Mouse (Mus musculus): Measurements from ENCODE around the gene Mical1. TPM values are rescaled to one million over a fixed set of nuclear protein-coding genes. Genes with fewer than 3 reads are reported as not detected.

Mical1 gene
- polyA plus RNA-seq, 1 experiment: 4.8 TPM

DNA sequence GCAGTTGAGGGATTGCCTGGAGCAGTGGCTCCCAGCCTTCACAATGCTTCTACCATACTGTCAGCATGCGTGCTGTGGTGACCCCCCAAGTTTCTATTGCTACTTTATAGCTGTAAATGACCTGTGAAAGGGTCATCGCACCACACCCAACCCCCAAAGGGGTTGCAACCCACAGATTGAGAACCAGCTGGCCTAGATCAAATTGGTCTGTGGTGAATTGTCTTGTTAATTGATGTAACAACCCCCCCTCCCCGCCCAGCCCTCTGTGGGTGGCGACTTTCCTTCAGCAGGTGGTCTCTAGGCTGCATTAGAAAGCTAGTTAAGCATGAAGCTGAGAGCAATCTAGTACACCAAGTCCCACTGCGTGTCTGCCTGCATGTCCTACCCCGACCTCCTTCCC lies 8.8 kb upstream of the Mical1 start:
- Histone ChIP-seq H3K4me3 (ENCODE audit: insufficient read depth, low read depth, low read length) (no peak overlapping the region), H3K4me1 (ENCODE audit: control insufficient read depth, insufficient read depth, insufficient read length, low read length) (no peaks in the 10 kb centered on the region), H3K27ac (replicated peaks; ENCODE audit: low read depth, low read length) (no peak overlapping the region)

DNA sequence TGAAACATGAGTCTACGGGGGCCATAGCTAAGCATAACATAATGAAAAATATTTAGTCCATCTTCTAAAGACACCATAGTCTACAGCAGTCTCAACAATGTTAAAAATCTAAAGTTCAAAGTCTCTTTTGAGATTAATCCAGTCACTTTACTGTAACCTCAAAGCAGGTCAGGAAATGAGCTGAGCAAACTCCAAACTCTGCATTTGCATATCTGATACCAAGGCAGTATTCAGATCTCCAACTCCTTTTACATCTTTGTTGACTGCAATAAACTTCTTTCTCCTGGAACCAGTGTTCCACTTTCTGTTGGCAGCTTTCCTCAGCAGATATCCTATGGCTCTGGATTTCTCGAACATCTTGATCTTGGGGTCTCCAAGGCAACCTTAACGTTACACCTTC lies 5.4 kb upstream of the Mical1 start:
- Histone ChIP-seq H3K4me1 (ENCODE audit: control insufficient read depth, insufficient read depth, insufficient read length, low read length) (peaks cover under 1% of the 10 kb centered on the region; the same call in 1 of the 2 replicates), H3K4me3 (ENCODE audit: insufficient read depth, low read depth, low read length) (no peak overlapping the region), H3K27ac (replicated peaks; ENCODE audit: low read depth, low read length) (no peak overlapping the region)

DNA sequence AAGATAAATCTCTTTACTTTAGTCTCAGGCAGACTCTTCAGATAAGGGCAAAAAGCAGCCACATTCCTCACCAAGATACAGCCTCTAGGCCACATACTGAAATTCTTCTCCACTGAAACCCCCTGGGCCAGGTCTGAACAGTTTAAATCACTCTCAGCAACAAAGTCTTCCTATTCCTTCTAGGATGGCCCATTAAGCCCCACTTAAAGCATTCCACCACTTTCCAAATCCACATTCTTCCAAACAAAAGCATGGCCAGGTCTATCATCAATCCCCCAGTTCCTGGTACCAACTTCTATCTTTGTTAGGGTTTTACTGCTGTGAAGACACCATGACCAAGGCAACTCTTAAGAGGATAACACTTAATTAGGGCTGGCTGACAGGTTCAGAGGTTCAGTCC lies 3.6 kb upstream of the Mical1 start:
- H3K27ac ChIP-seq (replicated peaks; ENCODE audit: low read depth, low read length): no peak overlapping the region
- H3K4me1 ChIP-seq (ENCODE audit: control insufficient read depth, insufficient read depth, insufficient read length, low read length): peaks cover 5% of the 10 kb centered on the region
- H3K4me3 ChIP-seq (ENCODE audit: insufficient read depth, low read depth, low read length): no peak overlapping the region

DNA sequence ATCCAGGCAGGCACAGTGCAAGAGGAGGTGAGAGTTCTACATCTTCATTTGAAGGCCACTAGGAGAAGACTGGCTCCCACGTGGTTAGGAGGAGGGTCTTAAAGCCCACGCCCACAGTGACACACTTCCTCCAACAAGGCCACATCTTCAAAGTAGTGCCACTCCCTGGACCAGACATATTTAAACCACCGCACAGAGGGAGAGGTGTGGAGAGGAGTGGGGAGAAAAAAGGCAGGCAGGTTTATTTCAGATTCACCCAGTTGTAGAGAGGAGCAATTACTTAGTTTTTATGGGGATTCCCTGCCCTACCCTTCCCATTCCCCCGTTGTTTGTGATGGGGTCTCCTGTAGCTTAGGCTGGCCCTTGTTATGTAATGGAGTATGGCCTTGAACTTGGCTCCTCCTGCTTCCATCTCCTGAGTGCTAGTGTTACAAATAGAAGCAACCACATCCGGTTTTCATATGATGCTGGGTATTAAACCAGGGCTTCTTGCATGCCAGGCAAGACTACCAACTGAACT lies 3.1 kb upstream of the Mical1 start:
- Histone ChIP-seq H3K4me1 (ENCODE audit: control insufficient read depth, insufficient read depth, insufficient read length, low read length) (peaks cover 5% of the 10 kb centered on the region), H3K4me3 (ENCODE audit: insufficient read depth, low read depth, low read length) (no peak overlapping the region), H3K27ac (replicated peaks; ENCODE audit: low read depth, low read length) (no peak overlapping the region)

DNA sequence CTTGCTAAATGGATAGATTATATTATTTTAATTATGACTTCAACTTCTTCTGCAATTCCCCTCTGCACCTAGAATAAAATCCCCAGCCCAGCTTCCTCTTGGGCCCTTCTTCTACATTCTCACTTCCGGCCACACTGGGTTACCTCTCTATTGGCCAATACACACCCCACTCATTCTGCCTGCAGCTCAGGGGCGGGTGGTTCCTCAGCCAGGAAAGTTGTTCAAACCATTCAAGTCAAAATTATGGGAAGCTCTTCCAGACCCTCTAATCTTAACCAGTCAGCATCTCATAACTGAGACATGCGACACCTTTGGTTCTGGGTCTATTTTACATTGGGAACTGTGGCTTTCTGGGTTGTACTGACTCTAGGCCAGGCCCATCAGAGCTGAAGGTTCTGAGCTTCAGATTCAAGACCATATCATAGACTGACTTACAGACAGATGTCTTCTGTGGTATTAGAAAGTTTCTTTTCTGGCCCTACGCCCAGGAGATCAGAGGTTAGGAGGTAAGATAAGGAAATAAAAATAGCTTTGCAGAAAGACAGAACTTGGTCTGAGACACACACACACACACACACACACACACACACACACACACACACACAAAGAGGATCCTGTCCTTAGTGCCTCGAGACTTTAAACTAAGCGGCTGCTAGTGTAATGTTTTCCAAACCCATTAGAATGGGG lies 2.2 kb upstream of the Mical1 start:
- peaks cover 5% of the 10 kb centered on the region for H3K4me1 ChIP-seq (ENCODE audit: control insufficient read depth, insufficient read depth, insufficient read length, low read length)
- H3K27ac ChIP-seq (replicated peaks; ENCODE audit: low read depth, low read length): no peak overlapping the region
- H3K4me3 ChIP-seq (ENCODE audit: insufficient read depth, low read depth, low read length): no peak overlapping the region

DNA sequence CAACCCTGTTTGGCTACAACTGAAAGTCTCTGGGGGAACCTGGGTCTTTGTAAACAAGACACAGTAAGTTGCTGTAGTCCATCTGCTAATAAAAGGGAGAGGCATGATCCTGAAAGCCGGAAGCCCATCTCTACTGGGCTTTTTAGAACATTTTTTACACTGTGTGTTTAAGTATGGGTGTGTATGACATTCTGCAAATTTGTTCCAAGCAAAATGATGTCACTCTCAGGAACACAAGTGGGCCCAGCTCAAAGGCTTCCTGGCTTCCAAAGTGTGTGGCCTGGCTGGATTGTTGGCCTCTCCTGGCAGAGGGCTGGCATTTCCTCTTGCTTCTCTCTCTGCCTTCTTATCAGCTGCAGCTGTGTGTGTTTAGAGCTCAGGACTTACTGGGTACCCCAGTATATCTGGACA lies 1.1 kb upstream of the Mical1 start:
- Histone ChIP-seq H3K4me3 (ENCODE audit: insufficient read depth, low read depth, low read length) (no peak overlapping the region), H3K27ac (replicated peaks; ENCODE audit: low read depth, low read length) (peak overlapping the region; percentile 45; the same call in 1 of the 2 replicates), H3K4me1 (ENCODE audit: control insufficient read depth, insufficient read depth, insufficient read length, low read length) (peaks cover 5% of the 10 kb centered on the region)

DNA sequence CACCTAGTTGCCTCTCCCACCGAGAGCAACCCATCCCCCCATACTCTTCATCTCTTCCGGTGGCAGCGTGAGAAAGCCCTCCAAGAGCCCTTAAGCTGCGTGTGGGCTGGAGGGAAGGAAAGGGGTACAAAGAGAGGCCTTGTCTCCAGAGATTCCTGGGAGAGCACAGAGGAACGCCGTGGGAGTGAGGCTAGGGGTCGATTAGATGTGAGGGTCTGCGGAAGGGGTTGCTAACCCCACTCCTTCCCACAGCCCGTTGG lies 834 bp downstream of the Mical1 start:
- Histone ChIP-seq H3K4me3 (ENCODE audit: insufficient read depth, low read depth, low read length) (peak overlapping the region; percentile 57), H3K27ac (replicated peaks; ENCODE audit: low read depth, low read length) (peak overlapping the region; percentile 71), H3K4me1 (ENCODE audit: control insufficient read depth, insufficient read depth, insufficient read length, low read length) (peaks cover 5% of the 10 kb centered on the region)

DNA sequence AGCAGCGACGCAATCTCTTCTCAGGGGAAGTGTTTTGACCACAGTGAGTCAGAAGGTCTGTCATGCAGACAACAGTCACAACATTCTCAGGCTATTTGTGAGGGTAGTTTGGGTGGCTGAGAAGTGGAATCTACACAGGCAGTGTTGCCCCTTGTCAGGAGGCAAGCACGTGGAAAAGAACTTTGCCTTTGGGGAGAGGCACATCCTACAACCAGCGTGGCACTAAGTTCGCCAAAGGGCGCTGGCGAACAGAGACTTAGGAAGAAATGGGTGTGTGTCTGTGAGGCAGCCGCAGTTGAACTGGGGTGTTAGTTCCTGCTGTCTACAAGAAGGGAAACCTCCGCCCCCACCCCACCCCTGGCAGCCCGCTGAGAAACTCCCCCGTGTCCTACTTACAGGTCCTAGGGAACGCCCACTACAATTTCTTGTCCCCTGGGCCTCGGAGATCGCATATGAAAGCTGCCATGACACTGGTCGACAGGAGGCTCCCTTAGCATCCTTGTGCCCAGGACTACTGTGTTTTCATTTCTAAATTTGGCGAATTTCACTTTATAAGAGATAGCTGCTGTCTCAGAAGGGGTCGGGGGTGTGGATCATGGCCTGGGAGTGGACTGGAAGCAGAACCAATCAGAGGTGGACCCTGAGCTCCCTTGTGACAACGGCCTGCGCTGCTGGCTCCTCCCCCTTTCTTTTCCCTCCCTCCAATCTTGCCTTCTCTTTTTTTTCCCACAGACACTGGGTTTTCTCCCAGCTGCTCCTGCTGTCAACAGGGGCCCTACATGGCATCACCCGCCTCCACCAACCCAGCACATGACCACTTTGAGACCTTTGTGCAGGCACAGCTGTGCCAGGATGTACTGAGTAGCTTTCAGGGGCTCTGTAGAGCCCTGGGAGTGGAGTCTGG lies 1.4 kb downstream of the Mical1 start:
- H3K27ac ChIP-seq (replicated peaks; ENCODE audit: low read depth, low read length): peak overlapping the region; percentile 71
- H3K4me3 ChIP-seq (ENCODE audit: insufficient read depth, low read depth, low read length): peak overlapping the region; percentile 57
- H3K4me1 ChIP-seq (ENCODE audit: control insufficient read depth, insufficient read depth, insufficient read length, low read length): peaks cover 5% of the 10 kb centered on the region

DNA sequence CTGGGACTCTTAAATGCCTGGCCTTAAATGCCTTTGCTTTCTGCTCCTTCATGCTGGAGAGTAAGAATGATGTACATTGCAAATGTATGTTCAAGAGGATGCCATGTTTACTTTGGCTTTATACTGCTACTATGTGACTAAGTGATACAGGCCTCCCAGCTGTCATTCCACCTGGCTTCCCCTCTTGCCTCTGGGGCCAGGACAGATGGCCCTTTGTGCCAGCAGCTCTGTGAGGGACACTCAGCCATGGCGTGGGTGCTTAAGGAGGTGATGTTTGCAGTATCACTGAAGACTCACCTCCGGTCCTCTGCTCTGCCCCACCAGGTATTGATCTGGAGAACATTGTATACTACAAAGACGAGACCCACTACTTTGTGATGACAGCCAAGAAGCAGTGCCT lies 3.8 kb downstream of the Mical1 start:
- Histone ChIP-seq H3K4me3 (ENCODE audit: insufficient read depth, low read depth, low read length) (no peak overlapping the region), H3K27ac (replicated peaks; ENCODE audit: low read depth, low read length) (no peak overlapping the region), H3K4me1 (ENCODE audit: control insufficient read depth, insufficient read depth, insufficient read length, low read length) (peaks cover 5% of the 10 kb centered on the region)

DNA sequence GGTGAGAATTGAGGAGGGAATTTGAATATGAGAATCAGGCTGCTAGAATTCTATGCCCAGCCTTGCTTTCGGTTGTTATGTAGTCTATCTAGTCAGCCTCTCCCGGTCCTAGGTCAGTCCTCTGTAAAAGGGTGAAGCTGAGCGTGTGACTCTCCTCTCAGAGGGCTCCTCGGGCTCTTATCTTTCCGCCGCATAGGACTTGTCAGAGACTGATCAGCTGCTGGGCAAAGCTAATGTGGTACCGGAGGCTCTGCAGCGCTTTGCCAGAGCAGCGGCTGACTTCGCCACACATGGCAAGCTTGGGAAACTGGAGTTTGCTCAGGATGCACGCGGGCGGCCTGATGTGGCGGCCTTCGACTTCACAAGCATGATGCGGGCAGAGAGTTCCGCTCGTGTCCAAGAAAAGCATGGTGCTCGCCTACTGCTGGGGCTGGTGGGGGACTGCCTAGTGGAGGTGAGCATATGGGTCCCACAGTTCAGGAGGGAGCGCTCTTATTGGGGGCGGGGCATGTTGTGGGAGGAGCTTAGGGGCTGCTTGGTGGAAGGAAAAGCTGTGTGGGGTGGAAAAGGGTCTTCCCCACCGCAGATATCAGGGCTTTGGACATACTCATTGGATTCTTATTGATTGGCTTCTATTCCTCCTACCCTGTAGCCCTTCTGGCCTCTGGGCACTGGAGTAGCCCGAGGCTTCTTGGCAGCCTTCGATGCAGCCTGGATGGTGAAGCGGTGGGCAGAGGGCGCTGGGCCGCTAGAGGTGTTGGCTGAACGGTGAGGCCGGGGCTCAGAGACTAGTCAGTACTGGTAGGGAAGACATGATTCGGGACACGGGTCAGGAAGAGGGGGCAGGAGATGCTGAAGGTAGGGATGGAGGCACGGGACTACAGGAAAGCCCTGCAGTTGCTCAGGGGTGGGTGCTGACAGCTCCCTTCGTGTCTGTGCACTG lies 5.1 kb downstream of the Mical1 start:
- Histone ChIP-seq H3K4me1 (ENCODE audit: control insufficient read depth, insufficient read depth, insufficient read length, low read length) (no peaks in the 10 kb centered on the region; the same call in 1 of the 2 replicates), H3K4me3 (ENCODE audit: insufficient read depth, low read depth, low read length) (no peak overlapping the region), H3K27ac (replicated peaks; ENCODE audit: low read depth, low read length) (no peak overlapping the region)

DNA sequence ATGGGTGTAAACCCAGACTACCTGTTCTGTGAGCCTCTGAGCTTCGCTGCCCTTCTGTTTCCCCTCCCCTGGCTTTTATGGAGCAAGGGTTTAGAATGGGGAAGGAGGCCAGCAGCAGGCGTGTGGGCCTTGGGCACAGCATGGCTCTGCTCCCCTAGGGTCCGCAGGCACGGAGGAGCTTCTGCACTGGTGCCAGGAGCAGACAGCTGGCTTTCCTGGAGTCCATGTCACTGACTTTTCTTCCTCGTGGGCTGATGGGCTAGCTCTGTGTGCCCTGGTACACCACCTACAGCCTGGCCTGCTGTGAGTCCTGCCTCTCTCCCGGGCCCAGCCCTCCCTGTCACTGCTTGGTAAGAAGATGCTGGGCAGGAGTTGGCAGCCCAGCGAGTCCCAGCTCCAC lies 6.3 kb downstream of the Mical1 start:
- Histone ChIP-seq H3K4me3 (ENCODE audit: insufficient read depth, low read depth, low read length) (no peak overlapping the region), H3K27ac (replicated peaks; ENCODE audit: low read depth, low read length) (no peak overlapping the region), H3K4me1 (ENCODE audit: control insufficient read depth, insufficient read depth, insufficient read length, low read length) (no peaks in the 10 kb centered on the region; the same call in 1 of the 2 replicates)

DNA sequence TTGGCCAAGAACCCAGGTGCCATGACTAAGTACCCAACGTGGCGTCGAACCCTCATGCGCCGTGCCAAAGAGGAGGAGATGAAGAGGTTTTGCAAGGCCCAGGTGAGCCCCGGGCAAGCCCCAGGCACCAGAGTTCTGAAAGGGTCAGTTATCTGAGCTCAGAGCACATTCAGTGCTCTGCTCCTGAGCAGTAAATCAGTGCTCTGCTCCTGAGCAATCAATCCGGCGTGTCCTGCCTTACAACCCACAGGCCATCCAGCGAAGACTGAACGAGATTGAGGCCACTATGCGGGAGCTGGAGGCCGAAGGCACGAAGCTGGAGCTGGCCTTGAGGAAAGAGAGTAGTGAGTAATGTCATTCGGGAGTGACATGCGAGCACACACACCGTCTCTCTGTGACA lies 9.7 kb downstream of the Mical1 start:
- Histone ChIP-seq H3K27ac (replicated peaks; ENCODE audit: low read depth, low read length) (no peak overlapping the region), H3K4me1 (ENCODE audit: control insufficient read depth, insufficient read depth, insufficient read length, low read length) (peaks cover 9% of the 10 kb centered on the region), H3K4me3 (ENCODE audit: insufficient read depth, low read depth, low read length) (no peak overlapping the region)

DNA sequence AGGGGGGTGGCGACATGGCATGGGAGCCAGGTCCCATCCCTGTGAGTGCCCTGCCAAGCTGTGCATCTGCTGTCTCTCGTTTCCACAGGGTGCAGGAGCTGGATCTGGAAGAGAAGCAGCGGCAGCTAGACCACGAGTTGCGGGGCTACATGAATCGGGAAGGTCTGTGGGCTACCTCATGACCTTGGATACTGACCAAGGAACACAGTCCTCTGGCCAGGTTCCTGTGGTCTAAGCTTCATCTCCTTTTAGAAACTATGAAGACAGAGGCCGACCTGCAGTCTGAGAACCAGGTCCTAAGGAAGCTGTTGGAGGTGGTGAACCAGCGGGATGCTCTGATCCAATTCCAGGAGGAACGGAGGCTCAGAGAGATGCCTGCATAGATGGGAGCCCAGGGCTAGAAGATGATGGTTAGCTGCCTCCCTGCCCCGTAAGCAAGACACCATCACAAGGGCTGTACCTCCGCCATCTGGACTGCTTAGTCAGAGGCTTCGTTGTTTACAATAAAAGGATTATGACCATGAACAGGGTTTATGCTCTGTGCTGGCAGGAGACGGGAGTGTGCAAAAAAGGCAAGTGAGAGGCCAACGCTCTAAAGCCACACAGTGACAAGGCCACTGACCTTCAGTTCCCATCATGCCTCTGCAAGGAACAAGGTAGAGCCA lies 10.5 kb downstream of the Mical1 start:
- Histone ChIP-seq H3K4me3 (ENCODE audit: insufficient read depth, low read depth, low read length) (no peak overlapping the region), H3K4me1 (ENCODE audit: control insufficient read depth, insufficient read depth, insufficient read length, low read length) (peaks cover 9% of the 10 kb centered on the region), H3K27ac (replicated peaks; ENCODE audit: low read depth, low read length) (no peak overlapping the region)

DNA sequence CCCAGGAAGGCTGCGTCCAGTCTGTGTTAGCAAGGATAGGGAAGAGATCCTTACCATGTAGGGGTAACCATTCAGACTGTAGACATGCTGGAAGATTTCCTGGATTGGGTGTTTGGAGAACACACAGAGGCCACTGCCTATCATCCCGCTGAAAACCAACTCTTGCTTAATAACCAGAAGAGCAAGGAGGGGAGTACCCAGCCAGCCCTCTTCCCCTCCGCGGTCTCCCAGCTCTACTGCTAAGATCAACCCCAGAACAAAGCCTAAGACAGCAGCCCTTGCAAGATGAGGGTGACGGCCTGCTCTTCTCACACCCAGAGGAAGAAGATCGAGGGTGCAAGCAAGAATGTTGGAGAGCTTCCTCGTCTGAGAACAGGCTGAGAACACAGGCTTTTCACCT lies 12.8 kb downstream of the Mical1 start:
- H3K4me3 ChIP-seq (ENCODE audit: insufficient read depth, low read depth, low read length): peak overlapping the region; percentile 70
- H3K27ac ChIP-seq (replicated peaks; ENCODE audit: low read depth, low read length): no peak overlapping the region
- peaks cover 9% of the 10 kb centered on the region for H3K4me1 ChIP-seq (ENCODE audit: control insufficient read depth, insufficient read depth, insufficient read length, low read length)
